Mouse (Mus musculus): ENCODE measurements around the gene Ankrd65.

DNA sequence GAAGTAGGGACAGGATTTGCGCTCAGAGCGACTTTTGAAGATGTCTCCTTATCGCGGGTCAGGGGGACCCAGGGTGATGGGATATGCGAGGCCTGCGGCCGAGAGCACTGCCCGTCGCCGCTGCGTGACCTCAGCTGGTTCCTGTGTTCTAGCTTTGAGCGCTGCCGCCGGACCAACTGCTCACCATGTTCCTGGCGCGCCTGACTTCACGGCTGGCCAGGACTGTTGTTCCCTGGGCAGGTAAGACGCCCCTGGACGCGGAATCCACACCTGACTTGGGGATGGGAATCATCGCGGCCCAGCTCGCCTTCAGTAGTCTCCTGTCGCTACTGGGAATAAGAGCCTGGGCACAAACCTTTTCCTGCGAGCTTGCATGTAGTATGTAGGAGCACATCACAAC lies 41.6 kb downstream of the Ankrd65 start:
- no peak for TF ChIP-seq POLR2A (IDR thresholded peaks at IDR 0.05; ENCODE audit: insufficient read depth, low read depth, low read length)
- no peak for TF ChIP-seq CTCF (IDR thresholded peaks at IDR 0.05; ENCODE audit: insufficient read depth, low read depth, low read length)

Measured in olfactory bulb, adult 2 months (tissue).